Mouse (Mus musculus): Measurements from ENCODE around the gene H3f3b. TPM values are rescaled to one million over a fixed set of nuclear protein-coding genes. Genes with fewer than 3 reads are reported as not detected.

Gene H3f3b
- polyA plus RNA-seq, 1 experiment from 2014 or later = 2,216 TPM

- Histone ChIP-seq H3K27ac (no peak overlapping the region), H3K4me2 (replicated peaks) (no peak overlapping the region), H3K9ac (no peak overlapping the region), H3K27me3 (peaks cover 11% of the 10 kb centered on the region; the same call in 1 of the 2 replicates), H3K4me1 (no peaks in the 10 kb centered on the region), H3K9me3 (replicated peaks) (no peaks in the 10 kb centered on the region), H3K36me3 (no peaks in the 10 kb centered on the region), H3K4me3 (no peak overlapping the region)
- WGBS = 83% methylated on average over 8 of the region's 8 CpGs
- no peak for ATAC-seq (ENCODE audit: low FRiP score)
Observed at GRCm38 (mm10) chr11:115983291-115983690, 44.5 kb downstream of the H3f3b start.

GRCm38 (mm10) chr11:115982472-115982871, 45.3 kb downstream of the H3f3b start:
- Histone ChIP-seq H3K27ac (no peak overlapping the region), H3K9ac (no peak overlapping the region), H3K4me2 (replicated peaks) (no peak overlapping the region), H3K4me1 (no peaks in the 10 kb centered on the region), H3K36me3 (no peaks in the 10 kb centered on the region), H3K4me3 (no peak overlapping the region), H3K9me3 (replicated peaks) (no peaks in the 10 kb centered on the region), H3K27me3 (peaks cover 19% of the 10 kb centered on the region)
- WGBS = 92% methylated on average over 15 of the region's 15 CpGs
- no peak for ATAC-seq (ENCODE audit: low FRiP score)

GRCm38 (mm10) chr11:115975544-115975943, 52.2 kb downstream of the H3f3b start:
- H3K27ac ChIP-seq = no peak overlapping the region
- H3K4me2 ChIP-seq (replicated peaks) = 0 out of 2 replicates have a peak overlapping the region, but pooled peaks have one; percentile 62
- H3K4me3 ChIP-seq = no peak overlapping the region
- WGBS = 29% methylated on average over 12 of the region's 12 CpGs
- peak overlapping the region; percentile 55; the same call in 1 of the 2 replicates for H3K9ac ChIP-seq
- H3K27me3 ChIP-seq = peaks cover 54% of the 10 kb centered on the region
- peaks cover 10% of the 10 kb centered on the region for H3K4me1 ChIP-seq
- no peaks in the 10 kb centered on the region for H3K36me3 ChIP-seq
- no peak for ATAC-seq (ENCODE audit: low FRiP score)
- H3K9me3 ChIP-seq (replicated peaks) = no peaks in the 10 kb centered on the region

- 4% methylated on average over 18 of the region's 18 CpGs for WGBS
- Histone ChIP-seq H3K36me3 (no peaks in the 10 kb centered on the region), H3K4me1 (peaks cover 10% of the 10 kb centered on the region), H3K9ac (peak overlapping the region; percentile 55), H3K27me3 (peaks cover 53% of the 10 kb centered on the region), H3K9me3 (replicated peaks) (no peaks in the 10 kb centered on the region), H3K4me2 (replicated peaks) (peak overlapping the region; percentile 62), H3K27ac (no peak overlapping the region), H3K4me3 (peak overlapping the region; percentile 41)
- no peak for ATAC-seq (ENCODE audit: low FRiP score)
Observed at GRCm38 (mm10) chr11:115975083-115975420, 52.7 kb downstream of the H3f3b start.

GRCm38 (mm10) chr11:115974309-115975082, 53.3 kb downstream of the H3f3b start, which contains the start of gene Itgb4:
Gene Itgb4, plus strand, starts transcription at chr11:115974709.
- Histone ChIP-seq H3K27me3 (peaks cover 53% of the 10 kb centered on the region), H3K4me3 (peak within 1 kb of the TSS; percentile 41), H3K9me3 (replicated peaks) (no peaks in the 10 kb centered on the region), H3K4me1 (peaks cover 10% of the 10 kb centered on the region), H3K36me3 (no peaks in the 10 kb centered on the region), H3K4me2 (replicated peaks) (peak within 1 kb of the TSS; percentile 62), H3K9ac (peak within 1 kb of the TSS; percentile 55), H3K27ac (no peak within 1 kb of the TSS)
- no peak for ATAC-seq (ENCODE audit: low FRiP score)
- 11% methylated on average over 49 of the region's 58 CpGs for WGBS

Other genes with a start within 250 kb of the H3f3b start
- gene Caskin2, start 214.3 kb downstream of the H3f3b start, polyA plus RNA-seq (2016; fragmentation: Nextera tagmentation; extraction: Ambion mirVana) = 17.2 and 17.9 TPM in 2 replicates
- gene Tsen54, start 213.2 kb downstream of the H3f3b start, polyA plus RNA-seq (2016; fragmentation: Nextera tagmentation; extraction: Ambion mirVana) = 27.1 and 28.8 TPM in 2 replicates
- 4.0 and 6.1 TPM in 2 replicates for gene Llgl2, start 203.9 kb downstream of the H3f3b start, polyA plus RNA-seq (2016; fragmentation: Nextera tagmentation; extraction: Ambion mirVana)
- gene Myo15b, start 169.6 kb downstream of the H3f3b start, polyA plus RNA-seq (2016; fragmentation: Nextera tagmentation; extraction: Ambion mirVana) = 0.05 and 0.12 TPM in 2 replicates
- gene Smim5, start 128.0 kb downstream of the H3f3b start, polyA plus RNA-seq (2016; fragmentation: Nextera tagmentation; extraction: Ambion mirVana) = 2.3 and 4.2 TPM in 2 replicates
- gene Smim6, start 115.9 kb downstream of the H3f3b start, polyA plus RNA-seq (2016; fragmentation: Nextera tagmentation; extraction: Ambion mirVana) = 1.3 TPM in 2 replicates
- gene Sap30bp, start 94.7 kb downstream of the H3f3b start, polyA plus RNA-seq (2016; fragmentation: Nextera tagmentation; extraction: Ambion mirVana) = 51.0 and 54.4 TPM in 2 replicates
- gene Recql5, start 94.5 kb downstream of the H3f3b start, polyA plus RNA-seq (2016; fragmentation: Nextera tagmentation; extraction: Ambion mirVana) = 31.8 and 34.7 TPM in 2 replicates
- gene Itgb4, start 53.3 kb downstream of the H3f3b start, polyA plus RNA-seq (2016; fragmentation: Nextera tagmentation; extraction: Ambion mirVana) = 1.7 and 2.1 TPM in 2 replicates
- gene Galk1, start 15.2 kb downstream of the H3f3b start, polyA plus RNA-seq (2016; fragmentation: Nextera tagmentation; extraction: Ambion mirVana) = 109 and 115 TPM in 2 replicates
- gene Unk, start 2.4 kb upstream of the H3f3b start, polyA plus RNA-seq (2016; fragmentation: Nextera tagmentation; extraction: Ambion mirVana) = 48.8 and 49.1 TPM in 2 replicates
- 1.6 and 1.7 TPM in 2 replicates for gene Unc13d, start 50.0 kb upstream of the H3f3b start, polyA plus RNA-seq (2016; fragmentation: Nextera tagmentation; extraction: Ambion mirVana)
- 90.7 and 97.7 TPM in 2 replicates for gene Wbp2, start 59.0 kb upstream of the H3f3b start, polyA plus RNA-seq (2016; fragmentation: Nextera tagmentation; extraction: Ambion mirVana)
- 4.4 and 5.3 TPM in 2 replicates for gene Trim47, start 99.2 kb upstream of the H3f3b start, polyA plus RNA-seq (2016; fragmentation: Nextera tagmentation; extraction: Ambion mirVana)
- 2.2 and 2.3 TPM in 2 replicates for gene Trim65, start 103.2 kb upstream of the H3f3b start, polyA plus RNA-seq (2016; fragmentation: Nextera tagmentation; extraction: Ambion mirVana)
- 72.7 and 77.8 TPM in 2 replicates for gene Mrpl38, start 110.9 kb upstream of the H3f3b start, polyA plus RNA-seq (2016; fragmentation: Nextera tagmentation; extraction: Ambion mirVana)
- gene Fbf1, start 140.2 kb upstream of the H3f3b start, polyA plus RNA-seq (2016; fragmentation: Nextera tagmentation; extraction: Ambion mirVana) = 80.7 and 80.9 TPM in 2 replicates
- gene Ten1, start 170.9 kb upstream of the H3f3b start, polyA plus RNA-seq (2016; fragmentation: Nextera tagmentation; extraction: Ambion mirVana) = 57.4 and 63.1 TPM in 2 replicates
- gene Acox1, start 171.1 kb upstream of the H3f3b start, polyA plus RNA-seq (2016; fragmentation: Nextera tagmentation; extraction: Ambion mirVana) = 43.8 and 45.9 TPM in 2 replicates
- 1.0 and 1.3 TPM in 2 replicates for gene Evpl, start 210.1 kb upstream of the H3f3b start, polyA plus RNA-seq (2016; fragmentation: Nextera tagmentation; extraction: Ambion mirVana)
- gene Srp68, start 246.3 kb upstream of the H3f3b start, polyA plus RNA-seq (2016; fragmentation: Nextera tagmentation; extraction: Ambion mirVana) = 85.2 and 88.0 TPM in 2 replicates

Data from hindbrain, embryonic 12.5 days (tissue).